Mouse (Mus musculus) megakaryocyte, adult 5-6 weeks (primary cell): ENCODE measurements around the gene Zfhx2. TPM values are rescaled to one million over a fixed set of nuclear protein-coding genes. Genes with fewer than 3 reads are reported as not detected.

Source experiments
- ATAC-seq: 2 replicates; pipeline ENCODE4 v1.8.0; 2016; ENCODE audit warnings: mild to moderate bottlenecking, inconsistent platforms; ENCODE audit not compliant: poor library complexity, severe bottlenecking
- total RNA-seq, 2 experiments: library from RNA; stranded (forward) in 1 of 2; stranded (reverse) in 1 of 2; fragments of 153-499, 151-499 nt in 1 of 2; fragments of 221-1000, 200-1000 nt in 1 of 2; gene quantifications; 2 replicates each; pipeline versions ENCODE4 v1.2.3 to v1.2.4; 2015 to 2017

Zfhx2 gene
- total RNA-seq (2015) (2.0 and 2.1 TPM in 2 replicates), total RNA-seq (2017) (1.1 and 1.3 TPM in 2 replicates)

GRCm38 (mm10) chr14:55092011-55092577 is at the start of gene Zfhx2:
Zfhx2 (minus strand) TSS chr14:55092324.
- peak; percentile 88 for ATAC-seq

GRCm38 (mm10) chr14:55139313-55139712 is 47.2 kb upstream of the Zfhx2 start:
- peak; percentile 40; the same call in 1 of the 2 replicates for ATAC-seq

GRCm38 (mm10) chr14:55135676-55136075 is 43.6 kb upstream of the Zfhx2 start:
- ATAC-seq = no peak

- ATAC-seq = no peak
Measured at GRCm38 (mm10) chr14:55126521-55126920, 34.4 kb upstream of the Zfhx2 start.

- no peak for ATAC-seq
Measured at GRCm38 (mm10) chr14:55125711-55126110, 33.6 kb upstream of the Zfhx2 start.

GRCm38 (mm10) chr14:55122359-55122758 is 30.2 kb upstream of the Zfhx2 start:
- ATAC-seq = no peak

GRCm38 (mm10) chr14:55121947-55122346 is 29.8 kb upstream of the Zfhx2 start:
- ATAC-seq = peak; percentile 70

GRCm38 (mm10) chr14:55119421-55120134 is 27.5 kb upstream of the Zfhx2 start:
- 0 out of 2 replicates have a peak, but pooled peaks have one; percentile 28 for ATAC-seq

GRCm38 (mm10) chr14:55118852-55119251 is 26.7 kb upstream of the Zfhx2 start:
- no peak for ATAC-seq

- ATAC-seq = no peak
Measured at GRCm38 (mm10) chr14:55116425-55117200, 24.5 kb upstream of the Zfhx2 start, which contains the start of gene Jph4. Jph4 (minus strand) TSS chr14:55116935.

- no peak for ATAC-seq
Measured at GRCm38 (mm10) chr14:55115846-55116245, 23.7 kb upstream of the Zfhx2 start.

- ATAC-seq = peak; percentile 38
Measured at GRCm38 (mm10) chr14:55114759-55115701, 22.9 kb upstream of the Zfhx2 start.

- ATAC-seq = peak; percentile 41; the same call in 1 of the 2 replicates
Measured at GRCm38 (mm10) chr14:55113975-55114645, 22.0 kb upstream of the Zfhx2 start.

GRCm38 (mm10) chr14:55113351-55113974 is 21.3 kb upstream of the Zfhx2 start:
- ATAC-seq = no peak

GRCm38 (mm10) chr14:55111720-55112119 is 19.6 kb upstream of the Zfhx2 start:
- no peak for ATAC-seq

GRCm38 (mm10) chr14:55110076-55110475 is 18.0 kb upstream of the Zfhx2 start:
- no peak for ATAC-seq

GRCm38 (mm10) chr14:55109048-55109873 is 17.1 kb upstream of the Zfhx2 start:
- ATAC-seq = no peak

- ATAC-seq = no peak
Measured at GRCm38 (mm10) chr14:55108202-55108870, 16.2 kb upstream of the Zfhx2 start.
